Mouse (Mus musculus): ENCODE data around the gene Ccdc142.

GRCm38 (mm10) chr6:83092416-83093127 lies 8.8 kb upstream of the Ccdc142 start:
- TF ChIP-seq CTCF (IDR thresholded peaks at IDR 0.05; ENCODE audit: extremely low read depth, insufficient read length, insufficient replicate concordance, low read depth, low read length) = no peak
- no peak for TF ChIP-seq POLR2A (IDR thresholded peaks at IDR 0.05; ENCODE audit: low read depth, low read length)

Data from small intestine, adult 2 months (tissue).